Mouse (Mus musculus): ENCODE data around the gene Nup50. TPM values are rescaled to one million over a fixed set of nuclear protein-coding genes. Genes with fewer than 3 reads are reported as not detected.

The Nup50 gene
- 10 to 100 TPM; 39.9 to 41.1 TPM for total RNA-seq (2021)
- long read RNA-seq, experiment 1, full-length matches to known transcripts: 13 of 26 reads
- long read RNA-seq, experiment 1, partial matches to known transcripts: 13 of 26 reads
- long read RNA-seq, experiment 1, other reads (novel, unspliced or antisense): 0 of 26 reads
- long read RNA-seq, experiment 2, full-length matches to known transcripts: 8 of 12 reads
- long read RNA-seq, experiment 2, partial matches to known transcripts: 2 of 12 reads
- long read RNA-seq, experiment 2, other reads (novel, unspliced or antisense): 2 of 12 reads

GRCm38 (mm10) chr15:84922884-84923507 lies at the start of gene Nup50:
Nup50 (plus strand) TSS chr15:84923411.
- DNase-seq: peak; percentile 100

GRCm38 (mm10) chr15:84873867-84874266 lies 49.3 kb upstream of the Nup50 start:
- DNase-seq: no peak

- DNase-seq: no peak
These were observed 46.0 kb upstream of the Nup50 start for GRCm38 (mm10) chr15:84877029-84877815.

GRCm38 (mm10) chr15:84888066-84888465 lies 35.1 kb upstream of the Nup50 start:
- DNase-seq: no peak

GRCm38 (mm10) chr15:84891246-84891645 lies 32.0 kb upstream of the Nup50 start:
- DNase-seq: no peak

- peak; percentile 60 to 71 for DNase-seq
These were observed 31.6 kb upstream of the Nup50 start for GRCm38 (mm10) chr15:84891658-84892057.

GRCm38 (mm10) chr15:84896216-84896615 lies 27.0 kb upstream of the Nup50 start:
- DNase-seq: peak in 1 of 2 experiments; percentile 8

GRCm38 (mm10) chr15:84896664-84897063 lies 26.5 kb upstream of the Nup50 start:
- DNase-seq: no peak

GRCm38 (mm10) chr15:84898077-84898476 lies 25.1 kb upstream of the Nup50 start:
- no peak for DNase-seq

GRCm38 (mm10) chr15:84903843-84904385 lies 19.3 kb upstream of the Nup50 start:
- DNase-seq: no peak

GRCm38 (mm10) chr15:84913201-84913600 lies 10.0 kb upstream of the Nup50 start:
- DNase-seq: no peak

GRCm38 (mm10) chr15:84919938-84920337 lies 3.3 kb upstream of the Nup50 start, which contains the start of gene Gm29666:
Gm29666 (minus strand) TSS chr15:84920038.
- no peak for DNase-seq

- DNase-seq: peak; percentile 78 to 82
These were observed 434 bp downstream of the Nup50 start for GRCm38 (mm10) chr15:84923508-84924181.

GRCm38 (mm10) chr15:84924781-84925315 lies 1.6 kb downstream of the Nup50 start:
- peak in 1 of 2 experiments; percentile 18 for DNase-seq

- no peak for DNase-seq
These were observed 2.3 kb downstream of the Nup50 start for GRCm38 (mm10) chr15:84925495-84926018.

- no peak for DNase-seq
These were observed 9.1 kb downstream of the Nup50 start for GRCm38 (mm10) chr15:84932351-84932750.

- DNase-seq: no peak
These were observed 11.7 kb downstream of the Nup50 start for GRCm38 (mm10) chr15:84934901-84935300.

GRCm38 (mm10) chr15:84940102-84940501 lies 16.9 kb downstream of the Nup50 start:
- DNase-seq: peak; percentile 45 to 51

GRCm38 (mm10) chr15:84942647-84943285 lies 19.6 kb downstream of the Nup50 start:
- DNase-seq: no peak

GRCm38 (mm10) chr15:84944319-84944718 lies 21.1 kb downstream of the Nup50 start:
- no peak for DNase-seq

GRCm38 (mm10) chr15:84948990-84949389 lies 25.8 kb downstream of the Nup50 start:
- no peak for DNase-seq

Measured in adrenal gland, postnatal 36 days (tissue).